Mouse (Mus musculus): Measurements from ENCODE around the gene Selenbp1. TPM values are rescaled to one million over a fixed set of nuclear protein-coding genes. Genes with fewer than 3 reads are reported as not detected.

Gene Selenbp1
- total RNA-seq, 4 experiments from 2014 or later: 10.2 to 21.5 (median 17.0) TPM

DNA sequence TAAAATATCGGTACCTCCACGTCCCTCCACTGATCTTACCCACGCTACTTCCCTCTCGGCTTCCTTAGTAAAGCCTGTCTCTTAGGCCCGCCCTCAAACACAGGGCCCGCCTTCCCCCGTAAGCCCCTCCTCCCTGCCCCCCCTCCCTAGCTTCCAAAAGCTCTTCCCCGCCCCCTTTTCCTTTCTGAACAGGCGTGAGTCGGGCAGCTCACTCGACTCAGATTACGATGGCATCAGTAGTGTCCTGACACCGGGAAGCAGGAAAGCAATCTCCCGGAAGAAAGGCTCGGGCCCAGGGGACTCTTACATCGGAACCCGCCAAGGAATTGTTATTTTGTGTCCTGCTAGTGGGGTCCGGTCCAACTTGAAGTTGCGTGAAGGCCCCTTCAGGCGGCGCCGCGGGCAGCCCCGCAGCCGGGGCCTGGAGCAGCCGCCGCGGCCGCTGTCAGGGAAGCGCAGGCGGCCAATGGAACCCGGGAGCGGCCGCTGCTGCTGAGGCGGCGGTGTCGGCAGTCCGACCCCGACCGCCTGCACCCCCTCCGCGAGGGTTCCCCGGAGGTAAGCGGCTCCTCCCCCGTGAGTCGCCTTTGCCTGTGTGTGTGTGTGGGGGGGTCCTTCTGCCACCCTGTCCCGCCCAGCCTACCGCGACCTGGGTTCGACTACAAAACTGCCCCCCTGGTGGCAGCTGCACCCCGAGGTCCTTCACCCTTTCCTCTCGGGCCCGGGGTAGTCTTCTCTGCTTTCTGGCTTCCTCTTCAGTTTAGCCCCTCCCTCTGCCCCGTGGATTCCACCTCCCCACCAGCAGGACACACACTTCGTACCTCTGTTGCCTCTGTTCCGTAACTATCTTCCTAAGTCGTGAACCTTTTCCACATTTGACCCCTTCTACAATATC, 41.9 kb downstream of the Selenbp1 start, which contains the start of gene Pi4kb:
TSS of gene Pi4kb (plus strand) at position 204 of the 895 bp plus-strand sequence.
- peak; percentile 76 to 79 for DNase-seq (ENCODE audit: low spot score in 2 of 2)

DNA sequence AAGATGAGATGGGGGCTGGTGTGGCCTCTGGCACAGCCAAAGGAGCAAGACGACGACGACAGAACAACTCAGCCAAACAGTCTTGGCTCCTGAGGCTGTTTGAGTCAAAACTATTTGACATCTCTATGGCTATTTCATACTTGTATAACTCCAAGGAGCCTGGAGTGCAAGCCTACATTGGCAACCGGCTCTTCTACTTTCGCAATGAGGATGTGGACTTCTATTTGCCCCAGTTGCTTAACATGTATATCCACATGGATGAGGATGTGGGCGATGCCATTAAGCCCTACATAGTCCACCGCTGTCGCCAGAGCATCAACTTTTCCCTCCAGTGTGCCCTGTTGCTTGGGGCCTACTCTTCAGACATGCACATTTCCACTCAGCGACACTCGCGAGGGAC, 51.5 kb downstream of the Selenbp1 start:
- DNase-seq (ENCODE audit: low spot score in 2 of 2): no peak

DNA sequence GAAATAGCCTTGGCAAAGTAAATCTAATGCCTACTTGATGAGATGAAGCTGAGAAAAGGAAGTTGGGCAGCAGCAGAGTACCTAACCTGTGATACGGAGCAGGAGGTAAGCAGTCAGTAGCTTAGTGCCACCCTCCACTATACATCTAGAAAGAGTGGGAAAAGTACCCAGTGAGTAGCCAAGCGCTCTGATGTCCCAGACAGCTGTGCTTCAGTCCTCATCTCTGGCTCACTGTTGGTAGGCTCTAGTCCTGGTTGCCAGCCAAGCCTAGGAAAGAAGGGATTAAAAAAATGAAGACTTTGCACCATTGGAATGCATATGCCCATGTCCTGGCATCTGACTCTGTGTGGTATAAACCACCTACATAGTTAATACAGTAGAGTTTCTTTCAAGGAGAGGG, 52.7 kb downstream of the Selenbp1 start:
- DNase-seq (ENCODE audit: low spot score in 2 of 2): no peak

DNA sequence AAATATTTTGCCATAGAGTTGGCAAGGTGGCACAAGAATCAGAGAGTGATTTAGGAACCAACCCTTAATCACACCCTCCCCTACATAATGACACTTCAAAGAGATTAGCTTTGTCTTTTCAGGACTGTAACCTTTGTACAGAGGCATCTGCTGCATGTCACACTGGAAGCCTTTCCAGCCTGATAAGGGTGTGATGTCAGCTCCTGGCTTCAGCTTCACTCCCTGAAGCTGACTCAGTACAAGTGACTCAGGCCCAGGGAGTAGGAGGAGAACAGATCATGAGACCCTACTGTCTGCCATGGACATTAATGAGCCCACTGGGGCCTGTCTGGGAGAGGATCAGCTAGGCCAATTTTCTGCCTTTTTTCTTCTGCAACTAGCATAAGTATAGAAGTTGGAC, 54.7 kb downstream of the Selenbp1 start:
- DNase-seq (ENCODE audit: low spot score in 2 of 2): peak; percentile 62 to 65

DNA sequence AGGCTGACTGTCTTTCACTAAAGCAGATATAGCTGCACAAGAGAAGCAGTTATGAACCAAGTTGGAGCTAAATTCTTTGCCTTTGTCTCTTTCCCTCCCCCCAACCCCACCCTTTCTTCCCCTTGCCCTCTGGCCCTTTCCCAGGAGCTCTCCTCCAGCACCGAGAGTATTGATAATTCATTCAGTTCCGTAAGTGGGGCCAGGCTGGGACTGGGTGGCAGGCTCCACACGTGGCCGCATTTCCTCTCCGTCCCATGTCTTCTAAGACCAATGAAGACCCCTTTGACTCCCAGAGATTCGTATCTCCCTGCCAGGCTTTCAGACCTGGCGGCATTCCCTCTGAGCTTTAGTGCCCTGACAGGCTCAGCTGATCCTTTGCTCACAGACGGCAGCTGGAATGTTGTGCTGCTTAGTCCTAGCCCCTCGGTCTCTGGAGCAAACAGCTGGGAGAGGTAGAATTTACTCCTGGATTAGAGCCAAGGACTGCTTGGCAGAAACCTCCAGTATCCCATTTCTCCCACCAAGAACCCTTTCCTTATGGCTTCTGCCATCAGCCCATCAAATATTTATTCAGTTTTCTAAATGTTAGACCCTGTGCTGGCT, 56.4 kb downstream of the Selenbp1 start:
- DNase-seq (ENCODE audit: low spot score in 2 of 2): peak in 1 of 2 experiments; percentile 23

Other genes starting within 250 kb of the Selenbp1 start
- gene Selenbp2, start 239.5 kb upstream of the Selenbp1 start, total RNA-seq (2022): 1 to 10 TPM in 3 of 4 experiments, not detected in 1; 1.8 to 4.0 (median 3.8) TPM
- under 1 TPM in 2 of 4 experiments, not detected in 2; 0.07 to 0.13 TPM for gene Cgn, start 146.6 kb upstream of the Selenbp1 start, total RNA-seq (2022)
- 10 to 100 TPM; 14.3 to 18.1 (median 16.1) TPM for gene Pogz, start 95.5 kb upstream of the Selenbp1 start, total RNA-seq (2022)
- gene Psmb4, start 46.1 kb upstream of the Selenbp1 start, total RNA-seq (2022): 100 to 1,000 TPM; 206 to 227 (median 221) TPM
- 1 to 10 TPM; 4.5 to 8.4 (median 6.1) TPM for gene Rfx5, start 21.0 kb downstream of the Selenbp1 start, total RNA-seq (2022)
- gene Pi4kb, start 41.7 kb downstream of the Selenbp1 start, total RNA-seq (2022): 10 to 100 TPM; 16.7 to 22.2 (median 20.2) TPM
- gene Zfp687, start 82.4 kb downstream of the Selenbp1 start, total RNA-seq (2022): 10 to 100 TPM; 14.2 to 18.8 (median 16.3) TPM
- 100 to 1,000 TPM; 191 to 247 (median 221) TPM for gene Psmd4, start 109.6 kb downstream of the Selenbp1 start, total RNA-seq (2022)
- gene Pip5k1a, start 173.9 kb downstream of the Selenbp1 start, total RNA-seq (2022): 10 to 100 TPM; 21.9 to 27.6 (median 24.7) TPM
- gene Vps72, start 178.0 kb downstream of the Selenbp1 start, total RNA-seq (2022): 10 to 100 TPM; 51.9 to 96.7 (median 73.1) TPM
- gene Tmod4, start 191.4 kb downstream of the Selenbp1 start, total RNA-seq (2022): 100 to 1,000 TPM; 688 to 884 (median 752) TPM
- gene Scnm1, start 201.0 kb downstream of the Selenbp1 start, total RNA-seq (2022): 10 to 100 TPM; 24.9 to 37.2 (median 33.4) TPM
- gene Lysmd1, start 201.0 kb downstream of the Selenbp1 start, total RNA-seq (2022): 1 to 10 TPM; 6.3 to 8.2 (median 7.3) TPM
- under 1 TPM; 0.25 to 0.35 (median 0.29) TPM for gene Tnfaip8l2, start 209.3 kb downstream of the Selenbp1 start, total RNA-seq (2022)
- 10 to 100 TPM; 67.3 to 91.3 (median 87.4) TPM for gene Sema6c, start 227.4 kb downstream of the Selenbp1 start, total RNA-seq (2022)

All from gastrocnemius, adult 8-10 months (tissue).